Mouse (Mus musculus): ENCODE measurements at regions not wholly inside any gene's neighbourhood (a gene's known extent, or its start where the extent isn't known, plus 50 kb on each side); places are given as distances from the start of the nearest gene placed in this dataset.

DNA sequence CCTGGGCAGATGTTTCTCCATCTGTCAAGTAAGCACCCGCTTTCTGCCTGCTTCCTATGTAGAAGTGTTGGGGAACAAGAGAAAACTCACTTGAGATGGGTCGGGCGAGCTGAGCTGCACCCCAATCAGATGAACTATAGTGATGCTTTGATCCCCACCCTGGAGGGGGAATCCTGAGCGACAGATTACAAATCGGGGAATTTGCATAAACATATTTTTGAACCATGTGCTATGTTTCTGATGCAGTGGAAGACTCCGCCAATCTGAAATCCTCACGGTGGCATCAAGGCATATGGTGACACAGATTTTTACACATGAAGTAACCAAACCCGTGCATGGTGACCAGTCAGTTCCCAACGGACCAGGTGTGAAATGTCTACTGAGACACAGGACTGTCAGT is 231.4 kb upstream of the Chd6 start:
- no peak for DNase-seq

DNA sequence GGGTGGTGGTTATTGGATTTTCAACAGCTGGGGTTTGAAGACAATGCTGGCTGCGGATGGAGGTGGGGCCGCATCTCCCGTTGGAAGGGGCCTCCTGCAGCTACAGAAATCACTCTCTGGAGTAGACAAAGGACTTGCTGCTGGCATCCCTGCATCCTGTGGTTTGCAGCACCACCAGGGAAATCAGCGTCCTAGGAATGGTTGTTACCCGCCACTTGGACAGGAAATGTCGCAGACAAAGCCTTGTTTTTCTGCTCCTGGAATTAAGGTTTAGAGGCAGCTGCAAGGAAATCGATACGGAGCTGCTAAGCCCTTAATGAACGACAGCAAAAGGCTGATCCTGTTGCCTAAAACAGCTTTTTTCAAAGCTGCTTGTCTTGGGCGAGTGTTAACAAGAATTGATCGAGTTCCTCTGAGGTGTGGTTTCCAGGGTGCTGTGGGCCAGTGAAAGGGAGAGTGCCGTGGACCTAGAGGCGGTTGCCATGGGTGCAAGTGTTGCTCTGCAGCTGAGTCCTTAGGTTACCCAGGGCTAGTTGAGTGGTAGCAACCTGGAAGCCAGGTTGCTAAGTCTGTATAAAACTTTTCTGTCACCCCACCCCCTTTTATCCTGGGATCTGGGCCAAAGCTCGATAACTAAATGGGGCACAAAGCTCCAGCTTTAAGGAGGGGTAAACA is 230.6 kb upstream of the Chd6 start:
- DNase-seq: no peak

GRCm38 (mm10) chr2:161338953-161339326 is 230.1 kb upstream of the Chd6 start:
- no peak for DNase-seq

DNA sequence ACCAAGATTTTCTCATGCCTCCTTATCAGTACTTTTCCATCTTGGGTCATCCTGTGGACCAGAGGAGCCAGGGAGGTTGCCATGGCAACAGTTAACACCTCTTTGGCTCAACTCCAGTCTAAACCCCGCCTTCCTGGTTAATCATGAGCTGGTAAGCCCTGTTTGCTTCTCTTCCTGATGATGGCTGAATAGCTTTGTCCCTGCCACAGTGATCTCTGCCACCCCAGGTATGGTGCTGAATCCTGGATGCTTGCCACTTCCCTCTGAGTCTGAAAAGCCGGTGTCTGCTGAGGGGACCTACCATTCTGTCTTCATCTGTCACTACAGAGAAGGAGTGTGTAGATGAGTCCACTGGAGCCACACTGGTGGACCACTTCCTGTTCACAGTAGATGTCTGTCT is 223.8 kb upstream of the Chd6 start:
- no peak for DNase-seq

GRCm38 (mm10) chr2:161331850-161332365 is 223.0 kb upstream of the Chd6 start:
- DNase-seq: no peak

- DNase-seq: no peak
These were observed 193.9 kb upstream of the Chd6 start for GRCm38 (mm10) chr2:161302796-161303195.

- no peak for DNase-seq
These were observed 160.1 kb upstream of the Chd6 start for GRCm38 (mm10) chr2:161268861-161269413.

DNA sequence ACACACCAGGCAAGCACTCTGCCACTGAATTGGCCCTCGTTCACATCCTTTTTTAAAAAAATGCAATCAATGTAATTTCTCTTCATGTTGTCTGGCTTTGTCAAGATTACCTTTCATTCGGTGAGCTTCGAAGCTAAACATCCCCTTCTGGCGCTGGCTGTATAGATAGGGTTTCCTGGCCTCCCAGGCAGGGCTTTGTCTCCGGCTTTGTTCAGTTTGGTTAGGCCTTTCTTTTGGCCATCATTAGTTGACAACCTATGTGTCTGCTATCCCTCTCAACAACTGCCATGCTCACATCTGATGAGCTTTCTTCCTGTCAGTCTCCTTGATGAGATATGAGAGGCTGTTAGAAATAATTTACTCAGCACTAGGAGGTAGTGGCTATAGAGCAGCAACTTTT is 157.6 kb upstream of the Chd6 start:
- DNase-seq: no peak

DNA sequence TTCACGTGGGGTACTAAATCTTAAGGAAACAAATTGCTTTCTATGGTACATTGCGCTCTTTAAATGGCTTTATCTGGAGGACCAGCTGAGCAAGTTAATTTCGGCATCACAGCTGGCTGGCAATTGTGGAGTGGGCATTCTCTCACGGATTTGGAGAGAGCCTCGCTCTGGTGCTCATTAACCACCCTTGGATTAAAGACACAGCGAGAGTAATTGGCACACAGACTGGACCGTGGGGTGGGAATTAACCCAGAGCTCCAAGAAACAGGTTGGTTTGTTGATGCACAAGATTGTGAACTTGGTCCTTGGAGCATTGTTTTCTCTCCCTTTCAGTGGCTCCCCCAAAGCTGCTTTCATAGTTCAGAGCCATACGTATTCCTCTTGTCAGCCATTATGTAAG is 156.3 kb upstream of the Chd6 start:
- DNase-seq: no peak

DNA sequence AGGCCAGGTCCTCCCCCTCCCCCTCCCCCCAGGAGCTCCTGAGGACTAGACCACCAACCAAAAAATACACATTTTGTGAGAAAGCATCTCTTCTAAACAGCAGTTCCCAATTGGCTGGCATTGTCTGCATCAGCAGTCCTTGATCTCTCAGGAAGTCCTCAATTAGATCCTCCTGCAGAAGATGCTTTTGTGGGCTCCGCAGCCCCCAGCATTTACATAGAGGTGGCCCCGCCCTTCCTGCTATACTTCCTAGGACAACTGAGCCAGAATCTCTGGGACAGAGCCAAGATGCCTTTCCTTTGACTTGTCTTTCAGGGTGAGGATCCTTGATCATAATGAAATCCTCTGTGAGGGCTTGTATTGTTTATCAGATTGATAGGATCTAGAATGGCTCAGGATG is 143.9 kb upstream of the Chd6 start:
- no peak for DNase-seq

GRCm38 (mm10) chr2:161241665-161242064 is 132.8 kb upstream of the Chd6 start:
- DNase-seq: no peak

DNA sequence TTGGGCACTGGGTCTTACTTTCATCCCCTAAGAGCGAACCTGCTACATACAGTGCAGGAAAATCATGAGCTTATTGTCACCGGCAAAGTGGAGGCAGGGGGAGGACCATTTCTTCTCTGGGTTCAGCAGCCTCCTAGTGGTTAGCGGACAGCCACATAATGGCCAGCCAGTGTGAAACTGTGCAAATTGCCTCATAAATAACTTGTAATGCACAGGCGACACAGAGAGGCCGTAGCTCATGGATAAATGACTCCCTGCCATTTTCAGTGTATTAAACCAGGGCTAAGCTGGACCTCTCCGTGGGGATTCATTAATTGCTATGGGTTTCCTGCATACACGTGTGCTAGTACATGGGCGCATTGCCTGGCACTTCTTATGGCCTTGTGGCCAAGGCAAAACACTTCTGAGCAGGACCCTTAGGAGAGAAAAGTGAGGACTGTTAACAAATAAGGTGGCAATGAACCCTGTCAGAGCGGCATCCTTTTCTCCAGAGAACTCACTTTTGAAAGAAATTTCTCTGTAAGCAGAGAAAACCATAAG is 128.5 kb upstream of the Chd6 start:
- no peak for DNase-seq

- no peak for DNase-seq
These were observed 124.4 kb upstream of the Chd6 start for GRCm38 (mm10) chr2:161233155-161233741.

DNA sequence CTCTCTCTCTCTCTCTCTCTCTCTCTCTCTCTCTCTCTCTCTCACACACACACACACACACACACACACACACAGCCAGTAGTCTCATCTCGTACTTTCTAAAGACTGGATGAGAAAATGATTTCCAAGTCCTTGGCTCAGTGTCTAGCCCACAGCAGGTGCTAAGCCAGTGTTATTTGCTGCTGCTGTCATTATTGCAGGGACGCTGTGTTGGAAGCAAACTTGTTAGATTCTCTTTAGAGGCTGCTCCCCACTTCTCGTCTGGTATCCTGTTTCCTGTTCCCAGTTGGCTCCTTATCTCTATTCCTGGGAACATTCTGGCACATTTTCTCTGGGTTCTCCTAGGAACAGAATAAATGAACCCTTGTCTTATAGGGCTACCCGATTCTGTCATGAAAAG is 122.5 kb upstream of the Chd6 start:
- DNase-seq: no peak

GRCm38 (mm10) chr2:161215736-161216135 is 106.9 kb upstream of the Chd6 start:
- no peak for DNase-seq

GRCm38 (mm10) chr2:161214681-161215458 is 106.0 kb upstream of the Chd6 start:
- DNase-seq: peak; percentile 84

GRCm38 (mm10) chr2:161212322-161212882 is 103.5 kb upstream of the Chd6 start:
- no peak for DNase-seq

- no peak for DNase-seq
These were observed 88.0 kb upstream of the Chd6 start for GRCm38 (mm10) chr2:161196713-161197372.

GRCm38 (mm10) chr2:161187516-161187915 is 78.6 kb upstream of the Chd6 start:
- no peak for DNase-seq

DNA sequence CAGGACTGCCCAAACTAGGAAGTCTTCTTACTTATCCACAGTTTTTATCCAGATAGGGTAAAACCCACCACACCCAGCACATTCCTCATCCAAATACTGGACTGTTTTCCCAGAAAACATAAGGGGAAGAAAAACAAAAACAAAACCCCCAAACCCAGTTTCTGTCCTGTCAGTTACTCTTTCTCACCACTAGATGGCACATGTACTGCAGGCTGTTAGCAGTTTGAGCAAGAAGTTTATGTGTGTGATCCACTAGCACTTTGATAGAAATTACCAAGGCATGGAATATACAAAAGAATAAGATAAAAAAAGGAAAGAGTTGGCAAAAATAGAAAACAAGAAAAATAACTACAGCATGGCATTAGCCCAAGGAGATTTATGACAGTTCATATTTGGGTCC is 76.2 kb upstream of the Chd6 start:
- no peak for DNase-seq

DNA sequence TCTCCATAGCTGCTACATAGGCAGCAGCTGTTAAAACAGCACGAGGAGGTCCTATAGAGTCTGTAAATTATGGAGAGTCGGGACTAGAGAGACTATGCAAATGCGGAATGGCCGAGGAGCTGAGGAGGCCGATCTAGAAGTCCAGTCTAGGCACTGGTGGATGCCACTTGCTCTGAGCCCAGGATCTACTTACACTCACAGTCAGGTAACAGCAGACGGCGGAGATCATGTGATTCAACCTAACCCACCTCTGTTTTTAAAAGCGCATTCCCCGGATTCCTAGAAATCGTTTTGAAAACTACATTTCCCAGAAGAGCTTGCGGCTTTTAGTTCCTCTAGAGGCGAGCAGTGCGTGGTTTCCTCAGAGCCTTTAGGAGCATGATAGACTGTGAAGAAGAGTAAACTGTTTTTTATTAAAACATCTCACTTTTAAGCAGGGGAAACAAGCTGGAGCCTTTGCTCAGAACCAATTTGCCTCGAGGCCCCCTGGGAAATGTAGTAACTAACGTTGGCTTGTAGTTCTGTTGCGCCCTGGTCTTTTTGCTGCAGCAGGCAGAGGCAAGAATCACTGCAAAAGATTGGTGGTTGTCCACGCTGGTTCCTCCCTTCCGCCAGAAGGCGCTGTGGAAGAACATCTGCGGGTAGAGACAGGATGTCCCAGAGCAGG is 68.6 kb upstream of the Chd6 start:
- DNase-seq: peak; percentile 51
